Comparison of ENCODE assay signal across 24 mouse cellular contexts in the genomic region with DNA sequence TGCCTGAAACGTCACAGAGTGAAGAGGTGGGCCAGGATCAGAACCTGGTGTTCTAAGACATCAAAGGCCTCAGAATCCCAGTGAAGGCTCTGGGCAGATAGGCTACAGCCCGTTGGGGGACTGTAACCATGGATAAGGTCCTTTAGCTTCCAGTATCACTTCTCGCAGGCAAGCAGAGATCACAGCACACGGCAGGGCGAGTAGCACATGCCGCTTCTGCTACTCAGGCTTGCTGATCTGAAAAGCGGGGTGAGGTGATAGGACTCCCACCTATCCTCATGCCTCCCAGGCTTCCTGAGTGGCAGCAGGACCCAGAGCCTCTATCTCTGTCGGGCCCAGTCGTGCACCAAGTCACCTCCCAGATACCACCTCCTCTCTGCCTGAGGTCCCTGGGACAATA. TPM values are rescaled to one million over a fixed set of nuclear protein-coding genes. Genes with fewer than 3 reads are reported as not detected.
DNase-seq lines count a peak whose midpoint lies in the region; ATAC-seq and TF ChIP-seq lines count a peak whose summit lies in the region.
"Had no signal": no experiment of that assay in that cellular context is flagged by ENCODE, and none has a peak within 500 bp of the region (broad histone marks: within the 10 kb centered on the region; RNA-seq: fewer than 3 reads in every experiment).

No protein-coding gene starts in this region.

- no peak overlapping the region for H3K4me2 ChIP-seq in liver, embryonic 11.5 days
- no peak overlapping the region for H3K4me2 ChIP-seq in liver, postnatal 0 days (ENCODE audit: low read depth, low read length)
- no peak overlapping the region for H3K4me2 ChIP-seq in liver, embryonic 13.5 days
- no peak overlapping the region for H3K4me2 ChIP-seq in liver, embryonic 15.5 days
- H3K4me2 ChIP-seq: embryonic facial prominence, embryonic 12.5 days had no signal

- peak; percentile 62 for ATAC-seq in liver, embryonic 11.5 days (replicated peaks; ENCODE audit: low FRiP score)
- no peak for ATAC-seq in liver, postnatal 0 days
- peak; percentile 71 for ATAC-seq in liver, embryonic 13.5 days (ENCODE audit: low read depth)
- ATAC-seq in liver, embryonic 15.5 days (ENCODE audit: insufficient read depth): peak; percentile 72
- ATAC-seq in megakaryocyte-erythroid progenitor cell, adult 5-6 weeks (replicated peaks; ENCODE audit: low FRiP score, low TSS enrichment, poor library complexity, severe bottlenecking): 0 out of 2 replicates have a peak, but pooled peaks have one; percentile 15
- ATAC-seq: activated CD4-positive, CD25-positive, alpha-beta regulatory T cell, adult 4 months; CD4-positive, CD25-positive, alpha-beta regulatory T cell, adult 4 months; forebrain, embryonic 14.5 days had no signal

- TF ChIP-seq EP300 in liver, postnatal 0 days (IDR thresholded peaks at IDR 0.05; ENCODE audit: low read depth): no peak

- H3K9ac ChIP-seq in liver, embryonic 11.5 days (ENCODE audit: low read depth, low read length): no peak overlapping the region
- H3K9ac ChIP-seq in liver, postnatal 0 days (replicated peaks): no peak overlapping the region
- H3K9ac ChIP-seq in liver, embryonic 13.5 days: no peak overlapping the region
- H3K9ac ChIP-seq in liver, embryonic 15.5 days: no peak overlapping the region
- H3K9ac ChIP-seq: embryonic facial prominence, embryonic 12.5 days had no signal

- H3K4me3 ChIP-seq in liver, embryonic 11.5 days (ENCODE audit: low read depth, low read length): no peak overlapping the region
- no peak overlapping the region for H3K4me3 ChIP-seq in liver, postnatal 0 days (ENCODE audit: low read depth, low read length)
- no peak overlapping the region for H3K4me3 ChIP-seq in liver, embryonic 13.5 days (replicated peaks)
- H3K4me3 ChIP-seq in liver, embryonic 15.5 days (replicated peaks): no peak overlapping the region
- H3K4me3 ChIP-seq in gastrocnemius, adult 2 months: no peak overlapping the region
- H3K4me3 ChIP-seq: embryonic facial prominence, embryonic 10.5 days; embryonic facial prominence, embryonic 12.5 days had no signal

- intact Hi-C loops in gastrocnemius, adult 2 months (cut with DNase I): loop anchor here (5.0 kb wide), 1 partner anchor 64 kb away; no protein-coding TSS in a partner anchor

- H3K27ac ChIP-seq in liver, embryonic 11.5 days (ENCODE audit: low read depth, low read length): no peak overlapping the region
- H3K27ac ChIP-seq in liver, postnatal 0 days (ENCODE audit: low read depth): no peak overlapping the region
- H3K27ac ChIP-seq in liver, embryonic 13.5 days: no peak overlapping the region
- no peak overlapping the region for H3K27ac ChIP-seq in liver, embryonic 15.5 days (replicated peaks)
- no peak overlapping the region for H3K27ac ChIP-seq in gastrocnemius, adult 2 months
- H3K27ac ChIP-seq: embryonic facial prominence, embryonic 10.5 days; embryonic facial prominence, embryonic 12.5 days had no signal

- H3K27me3 ChIP-seq in liver, embryonic 11.5 days (replicated peaks; ENCODE audit: control insufficient read depth, insufficient read depth, low read length): no peaks in the 10 kb centered on the region
- H3K27me3 ChIP-seq in liver, postnatal 0 days (ENCODE audit: insufficient read depth, low read length): no peaks in the 10 kb centered on the region
- no peaks in the 10 kb centered on the region for H3K27me3 ChIP-seq in liver, embryonic 13.5 days
- no peaks in the 10 kb centered on the region for H3K27me3 ChIP-seq in liver, embryonic 15.5 days
- H3K27me3 ChIP-seq: CH12.LX; embryonic facial prominence, embryonic 12.5 days; Patski had no signal

- H3K4me1 ChIP-seq in liver, embryonic 11.5 days (replicated peaks; ENCODE audit: control insufficient read depth, insufficient read depth, low read length): no peaks in the 10 kb centered on the region
- H3K4me1 ChIP-seq in liver, postnatal 0 days (ENCODE audit: insufficient read depth): no peaks in the 10 kb centered on the region
- H3K4me1 ChIP-seq in liver, embryonic 13.5 days (replicated peaks): peaks cover 16% of the 10 kb centered on the region
- H3K4me1 ChIP-seq in liver, embryonic 15.5 days (replicated peaks): peaks cover 23% of the 10 kb centered on the region
- H3K4me1 ChIP-seq: embryonic facial prominence, embryonic 12.5 days had no signal

- WGBS in liver, embryonic 11.5 days: 65% methylated on average over 9 of the region's 9 CpGs
- WGBS in liver, postnatal 0 days (ENCODE audit: insufficient replicate concordance): 73% methylated on average over 9 of the region's 9 CpGs
- 56% methylated on average over 9 of the region's 9 CpGs for WGBS in liver, embryonic 13.5 days (ENCODE audit: insufficient replicate concordance)
- 49% methylated on average over 9 of the region's 9 CpGs for WGBS in liver, embryonic 15.5 days (ENCODE audit: insufficient replicate concordance)

- no peaks in the 10 kb centered on the region for H3K9me3 ChIP-seq in liver, embryonic 11.5 days (ENCODE audit: control insufficient read depth, low read length)
- H3K9me3 ChIP-seq in liver, postnatal 0 days (ENCODE audit: low read length): no peaks in the 10 kb centered on the region
- no peaks in the 10 kb centered on the region for H3K9me3 ChIP-seq in liver, embryonic 13.5 days (replicated peaks)
- H3K9me3 ChIP-seq in liver, embryonic 15.5 days (replicated peaks): no peaks in the 10 kb centered on the region
- H3K9me3 ChIP-seq: embryonic facial prominence, embryonic 10.5 days; embryonic facial prominence, embryonic 12.5 days; G1E had no signal

- DNase-seq in liver, embryonic 11.5 days (ENCODE audit: low spot score): no peak
- no peak for DNase-seq in liver, postnatal 0 days
- DNase-seq in liver, embryonic 13.5 days: no peak
- DNase-seq in urinary bladder, postnatal 25 days (ENCODE audit: low spot score): no peak
- no peak for DNase-seq in gastrocnemius, adult 2 months
- DNase-seq: adrenal gland, adult 8-10 months; adrenal gland, postnatal 14 days; adrenal gland, postnatal 36 days; B cell, adult 2 months; cerebellum, adult 11-12 months; cerebellum, adult 2 months; cerebellum, adult 9-10 months; cerebellum, postnatal 10 days; cerebellum, postnatal 25 days had no signal

- H3K36me3 ChIP-seq in liver, embryonic 11.5 days (ENCODE audit: control insufficient read depth, insufficient read depth, low read length): no peaks in the 10 kb centered on the region
- H3K36me3 ChIP-seq in liver, postnatal 0 days (replicated peaks; ENCODE audit: insufficient read depth, low read length): peaks cover 12% of the 10 kb centered on the region
- H3K36me3 ChIP-seq in liver, embryonic 13.5 days: no peaks in the 10 kb centered on the region
- H3K36me3 ChIP-seq in liver, embryonic 15.5 days (replicated peaks): no peaks in the 10 kb centered on the region

- TF ChIP-seq CTCF in liver, postnatal 0 days (IDR thresholded peaks at IDR 0.05; ENCODE audit: low read depth): no peak
- TF ChIP-seq CTCF in gastrocnemius, adult 2 months (IDR thresholded peaks at IDR 0.05): no peak

RNA-seq across cellular contexts. Expression of a gene that starts 16.9 kb away (rescaled TPM):
- 0.88 and 1.5 TPM in 2 replicates for polyA plus RNA-seq in liver, embryonic 11.5 days (2014; fragmentation: Nextera tagmentation; extraction: Ambion mirVana)
- polyA plus RNA-seq in liver, postnatal 0 days (2015; fragmentation: Nextera tagmentation; extraction: Ambion mirVana): 0.45 and 0.83 TPM in 2 replicates
- polyA plus RNA-seq in liver, embryonic 13.5 days (2015; fragmentation: Nextera tagmentation; extraction: Ambion mirVana): 1.3 and 1.7 TPM in 2 replicates
- 2.5 and 2.6 TPM in 2 replicates for polyA plus RNA-seq in liver, embryonic 15.5 days (2015; fragmentation: Nextera tagmentation; extraction: Ambion mirVana)
- total RNA-seq in megakaryocyte-erythroid progenitor cell, adult 5-6 weeks (2014; fragmentation: Nextera tagmentation): not detected in 2 replicates
- not detected in 2 replicates for total RNA-seq in megakaryocyte-erythroid progenitor cell, adult 5-6 weeks (2017)
- not detected for total RNA-seq in gastrocnemius, adult 2 months (2021)
- total RNA-seq: CH12.LX had no signal
- polyA plus RNA-seq: activated CD4-positive, CD25-positive, alpha-beta regulatory T cell, adult 4 months; CD4-positive, CD25-positive, alpha-beta regulatory T cell, adult 4 months; G1E had no signal
